Mouse (Mus musculus) ES-E14 (cell line): ENCODE data around the gene Siae. TPM values are rescaled to one million over a fixed set of nuclear protein-coding genes. Genes with fewer than 3 reads are reported as not detected.
A peak's percentile ranks its signal among the peaks of the same experiment; 100 is the strongest.

Source experiments
- DNase-seq: peaks from one replicate; pipeline ENCODE4 v3.0.0-alpha.2; 2013; ENCODE audit warnings: low read depth, low spot score
- H3K27ac ChIP-seq: 2 replicates; pipeline ENCODE4 v1.5.1; 2012; ENCODE audit warnings: low read depth, mild to moderate bottlenecking, low read length, moderate library complexity, mixed read lengths; ENCODE audit not compliant: poor library complexity, insufficient read depth, severe bottlenecking
- H3K36me3 ChIP-seq: 2 replicates; pipeline ENCODE4 v1.6.1; 2012; ENCODE audit warnings: mild to moderate bottlenecking, low read length, moderate library complexity, mixed read lengths; ENCODE audit not compliant: control insufficient read depth, poor library complexity, insufficient read depth, severe bottlenecking
- H3K4me1 ChIP-seq, 2 experiments: fragments of 150-350 bp in 1 of 2; sonication (generic) in 1 of 2; 2 replicates each; pipeline ENCODE4 v1.6.1; 2012; ENCODE audit warnings: low read length in 2 of 2, mild to moderate bottlenecking in 1 of 2, mixed read lengths in 1 of 2; ENCODE audit not compliant: control insufficient read depth in 2 of 2, insufficient read depth in 2 of 2, poor library complexity in 1 of 2
- H3K4me3 ChIP-seq, 2 experiments: fragments of 150-350 bp in 1 of 2; sonication (generic) in 1 of 2; 2 replicates each; pipeline ENCODE4 v1.5.1; 2012; ENCODE audit warnings: low read length in 2 of 2, low read depth in 1 of 2, mild to moderate bottlenecking in 1 of 2, mixed read lengths in 1 of 2; ENCODE audit not compliant: insufficient read depth in 1 of 2, poor library complexity in 1 of 2, severe bottlenecking in 1 of 2
- H3K9ac ChIP-seq: 2 replicates; pipeline ENCODE4 v1.6.1; 2012; ENCODE audit warnings: low read depth, mild to moderate bottlenecking, low read length, mixed read lengths; ENCODE audit not compliant: poor library complexity, insufficient read depth, severe bottlenecking
- H3K9me3 ChIP-seq: fragments of 150-350 bp; sonication (generic); 2 replicates; pipeline ENCODE4 v1.6.1; 2012; ENCODE audit warnings: low read depth, mild to moderate bottlenecking, low read length; ENCODE audit not compliant: control insufficient read depth, insufficient read depth
- CHD2 ChIP-seq: IDR thresholded peaks from 2 replicates; pipeline ENCODE4 v1.6.1; 2014; ENCODE audit warnings: mild to moderate bottlenecking, low read depth, low read length, inconsistent platforms
- HCFC1 ChIP-seq: IDR thresholded peaks from 2 replicates; pipeline ENCODE4 v1.6.1; 2012; ENCODE audit warnings: low read length, inconsistent platforms, borderline replicate concordance; ENCODE audit not compliant: insufficient read depth
- MAFK ChIP-seq: IDR thresholded peaks from 2 replicates; pipeline ENCODE4 v1.6.1; 2014; ENCODE audit warnings: mild to moderate bottlenecking, low read depth, low read length, inconsistent platforms; ENCODE audit not compliant: insufficient read depth
- ZC3H11A ChIP-seq: IDR thresholded peaks from 2 replicates; pipeline ENCODE4 v1.6.1; 2012; ENCODE audit warnings: low read depth, mild to moderate bottlenecking, inconsistent platforms, low read length, borderline replicate concordance
- ZNF384 ChIP-seq: IDR thresholded peaks from 2 replicates; pipeline ENCODE4 v1.6.1; 2012; ENCODE audit warnings: low read depth, low read length, inconsistent platforms
- in situ Hi-C, 2 experiments: fragments of 600-800 bp; cut with MboI; formaldehyde crosslinking; loops; one replicate each; pipeline ENCODE4 v1.15.1; 2025; ENCODE audit warnings: low sequenced_read_pairs in 2 of 2, inconsistent platforms in 1 of 2; ENCODE audit not compliant: unreplicated experiment in 2 of 2
- total RNA-seq: library from RNA; depleted of rRNA; stranded (reverse); fragments of 300-350 nt; gene quantifications from 2 replicates; pipeline ENCODE4 v1.2.3, GENCODE M21; 2012

Siae gene
- total RNA-seq, 1 experiment: 8.5 TPM

- H3K36me3 ChIP-seq: peaks cover 11% of the 10 kb centered on the region
- peak within 1 kb of the TSS; percentile 48 to 55 for H3K4me3 ChIP-seq
- peaks cover 2 to 18% of the 10 kb centered on the region in 2 experiments; a peak in 2 of 4 replicates for H3K4me1 ChIP-seq
- TF ChIP-seq ZNF384: no peak
- no peak for TF ChIP-seq HCFC1
- no peak for DNase-seq
- H3K9me3 ChIP-seq: no peaks in the 10 kb centered on the region
- H3K9ac ChIP-seq: peak within 1 kb of the TSS; percentile 44
- in situ Hi-C loops: no loop called here
- no peak within 1 kb of the TSS for H3K27ac ChIP-seq
Measured at GRCm38 (mm10) chr9:37527396-37528224, 27.9 kb upstream of the Siae start, which contains the start of gene Esam. Esam (plus strand) TSS chr9:37528078.

GRCm38 (mm10) chr9:37528225-37528970 is 27.1 kb upstream of the Siae start:
- no peak for DNase-seq
- H3K9me3 ChIP-seq: no peaks in the 10 kb centered on the region
- H3K36me3 ChIP-seq: peaks cover 5% of the 10 kb centered on the region
- in situ Hi-C loops: no loop called here
- no peak overlapping the region for H3K9ac ChIP-seq
- peaks cover 2 to 18% of the 10 kb centered on the region in 2 experiments; a peak in 2 of 4 replicates for H3K4me1 ChIP-seq
- no peak for TF ChIP-seq ZC3H11A
- no peak for TF ChIP-seq ZNF384
- TF ChIP-seq MAFK: no peak
- TF ChIP-seq CHD2: no peak
- TF ChIP-seq HCFC1: no peak
- peak overlapping the region; percentile 48 to 55 for H3K4me3 ChIP-seq
- H3K27ac ChIP-seq: no peak overlapping the region

- in situ Hi-C loops: no loop called here
- Histone ChIP-seq H3K27ac (no peak overlapping the region), H3K9me3 (no peaks in the 10 kb centered on the region), H3K4me1 (peaks cover 2 to 18% of the 10 kb centered on the region in 2 experiments; a peak in 2 of 4 replicates), H3K9ac (peak overlapping the region; percentile 50), H3K36me3 (peaks cover 3% of the 10 kb centered on the region), H3K4me3 (peak overlapping the region; percentile 29 to 60)
- DNase-seq: no peak
- no peak for TF ChIP-seq ZC3H11A
- no peak for TF ChIP-seq HCFC1
- no peak for TF ChIP-seq MAFK
- TF ChIP-seq CHD2: no peak
- no peak for TF ChIP-seq ZNF384
Measured at GRCm38 (mm10) chr9:37530031-37530887, 25.2 kb upstream of the Siae start.

GRCm38 (mm10) chr9:37530888-37531705 is 24.4 kb upstream of the Siae start:
- H3K9me3 ChIP-seq: no peaks in the 10 kb centered on the region
- H3K4me3 ChIP-seq: peak overlapping the region; percentile 29 to 60
- TF ChIP-seq ZNF384 (no peak), MAFK (no peak), CHD2 (no peak), ZC3H11A (no peak), HCFC1 (no peak)
- no peak overlapping the region for H3K27ac ChIP-seq
- peak overlapping the region; percentile 48; the same call in 1 of the 2 replicates for H3K9ac ChIP-seq
- H3K4me1 ChIP-seq: peaks cover 0 to 18% of the 10 kb centered on the region in 2 experiments; a peak in 2 of 4 replicates
- peaks cover 3% of the 10 kb centered on the region; the same call in 1 of the 2 replicates for H3K36me3 ChIP-seq
- in situ Hi-C loops: no loop called here
- no peak for DNase-seq
